Mouse (Mus musculus) heart, adult 2 months (tissue): ENCODE data around the gene Pomgnt2.

Experiments used
- CTCF ChIP-seq: fragments of 200-600 bp; IDR thresholded peaks from 2 replicates; pipeline ENCODE4 v1.8.1; 2022; ENCODE audit warnings: antibody characterized with exemption, mild to moderate bottlenecking, moderate library complexity
- POLR2A ChIP-seq: fragments of 200-500 bp; IDR thresholded peaks from 2 replicates; pipeline ENCODE4 v1.6.1; 2011; ENCODE audit warnings: mild to moderate bottlenecking, low read depth, low read length, control low read depth; ENCODE audit not compliant: insufficient read depth

- TF ChIP-seq POLR2A (no peak), CTCF (no peak)
Measured at GRCm38 (mm10) chr9:121943628-121944027, 53.3 kb downstream of the Pomgnt2 start.
